Mouse (Mus musculus): ENCODE measurements around the gene Egfl7. TPM values are rescaled to one million over a fixed set of nuclear protein-coding genes. Genes with fewer than 3 reads are reported as not detected.

Gene Egfl7
- polyA plus RNA-seq, 1 experiment = 2,032 TPM

DNA sequence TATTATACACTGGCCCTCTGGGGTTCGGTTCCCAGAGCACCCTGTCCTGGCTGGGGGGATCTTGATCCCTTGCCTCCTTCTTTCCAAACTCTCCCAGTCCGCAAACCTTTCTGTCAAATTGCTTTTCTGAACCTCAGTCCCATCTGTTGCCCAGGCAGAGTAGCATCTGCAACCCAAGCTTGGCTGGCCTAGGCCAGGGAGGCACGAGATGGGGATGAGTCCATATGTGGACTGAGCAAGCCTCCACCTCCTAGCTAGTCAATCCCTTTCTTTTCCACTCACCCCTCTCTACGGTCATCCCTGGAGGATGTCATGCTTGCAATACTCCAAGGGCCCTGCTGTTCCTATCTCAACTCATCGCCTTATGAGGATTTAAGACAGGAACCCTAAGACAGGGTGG lies 22.8 kb downstream of the Egfl7 start:
- peaks cover 15% of the 10 kb centered on the region for H3K4me1 ChIP-seq (ENCODE audit: control insufficient read depth, insufficient read depth, low read length)
- no peak for DNase-seq
- TF ChIP-seq CTCF (IDR thresholded peaks at IDR 0.05; ENCODE audit: insufficient read depth, low read length) (no peak), POLR2A (IDR thresholded peaks at IDR 0.05; ENCODE audit: borderline replicate concordance, extremely low read depth, low read depth, low read length) (no peak)
- no peak overlapping the region for H3K4me3 ChIP-seq (replicated peaks; ENCODE audit: extremely low read depth, low read depth, low read length)
- 77% methylated on average over 5 of the region's 5 CpGs for WGBS

DNA sequence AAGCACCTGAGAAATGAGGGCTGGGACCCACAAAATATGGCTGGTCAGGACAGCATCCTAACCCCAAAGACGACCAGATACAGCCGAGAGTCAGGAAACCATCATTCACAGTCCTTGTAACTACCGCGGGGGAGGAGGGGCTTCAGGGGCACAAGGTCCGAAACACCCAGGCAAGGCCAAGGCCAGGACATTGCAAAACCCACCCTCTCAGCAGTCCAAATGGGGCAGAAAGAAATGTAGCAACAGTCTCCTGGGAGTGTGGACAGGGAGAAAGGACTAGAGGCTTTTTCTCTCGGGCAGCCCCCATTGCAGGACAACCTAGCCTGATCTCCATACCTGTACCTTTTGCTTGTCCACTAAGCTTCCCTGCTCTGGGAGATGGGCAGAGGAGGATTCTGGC lies 23.3 kb downstream of the Egfl7 start:
- no peak for DNase-seq
- TF ChIP-seq POLR2A (IDR thresholded peaks at IDR 0.05; ENCODE audit: borderline replicate concordance, extremely low read depth, low read depth, low read length) (no peak), CTCF (IDR thresholded peaks at IDR 0.05; ENCODE audit: insufficient read depth, low read length) (no peak)
- H3K4me3 ChIP-seq (replicated peaks; ENCODE audit: extremely low read depth, low read depth, low read length) = peak overlapping the region; percentile 89
- peaks cover 15% of the 10 kb centered on the region for H3K4me1 ChIP-seq (ENCODE audit: control insufficient read depth, insufficient read depth, low read length)
- WGBS = 6% methylated on average over 6 of the region's 6 CpGs

DNA sequence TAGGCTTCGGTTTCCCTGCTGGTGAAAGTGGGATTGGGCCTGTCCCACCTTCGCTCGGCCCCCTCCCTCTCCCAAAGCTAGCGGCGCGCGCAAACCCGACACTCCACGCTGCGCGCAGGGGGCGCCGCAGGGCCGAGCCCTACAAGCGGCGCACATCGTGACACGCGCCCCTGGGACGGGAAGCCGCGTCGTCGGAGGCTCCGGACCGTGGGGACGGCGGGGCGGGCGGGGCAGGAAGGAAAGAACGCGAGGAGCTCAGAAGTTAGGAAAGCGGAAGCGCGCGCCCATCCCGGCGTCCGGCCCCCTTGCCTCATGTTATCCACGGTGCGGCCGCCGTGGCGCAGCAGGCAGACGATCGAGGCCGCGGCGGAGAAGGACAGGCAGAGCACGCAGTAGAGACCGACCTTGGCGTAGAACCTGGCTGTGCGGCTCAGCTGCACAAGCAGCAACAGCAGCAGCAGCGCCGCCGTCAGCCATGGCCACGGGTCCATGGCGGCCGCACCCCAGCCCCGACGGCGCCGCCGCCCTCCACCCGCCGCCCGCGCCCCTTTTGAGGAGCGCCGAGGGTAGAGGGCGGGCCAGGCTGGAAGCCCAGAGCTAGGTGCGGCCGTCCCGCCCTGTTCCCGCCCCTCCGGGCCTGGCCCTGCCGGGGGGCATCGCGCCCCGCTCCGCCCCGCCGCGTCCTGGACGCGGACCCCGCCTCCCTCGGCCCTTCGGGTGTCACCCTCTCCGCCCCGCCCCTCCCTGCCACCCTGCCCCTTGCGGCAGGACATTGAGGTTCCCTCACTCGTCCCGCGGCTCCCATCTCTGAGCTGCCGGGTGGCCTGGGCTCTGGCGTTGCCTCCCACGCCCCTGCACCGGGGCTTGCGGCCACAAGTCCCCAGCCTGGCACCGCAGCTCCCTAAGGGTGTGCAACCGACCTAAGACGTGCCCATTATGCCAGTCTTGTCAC lies 24.2 kb downstream of the Egfl7 start, which contains the start of gene Agpat2:
Gene Agpat2 (minus strand): TSS at position 698 of the 952 bp plus-strand sequence.
- no peak; the same call in 1 of the 2 replicates for TF ChIP-seq POLR2A (IDR thresholded peaks at IDR 0.05; ENCODE audit: borderline replicate concordance, extremely low read depth, low read depth, low read length)
- TF ChIP-seq CTCF (IDR thresholded peaks at IDR 0.05; ENCODE audit: insufficient read depth, low read length) = 0 out of 2 replicates have a peak, but pooled peaks have one; percentile 8
- peaks cover 15% of the 10 kb centered on the region for H3K4me1 ChIP-seq (ENCODE audit: control insufficient read depth, insufficient read depth, low read length)
- WGBS = 1% methylated on average over 103 of the region's 103 CpGs
- peak within 1 kb of the TSS; percentile 89 for H3K4me3 ChIP-seq (replicated peaks; ENCODE audit: extremely low read depth, low read depth, low read length)
- DNase-seq = peak; percentile 82

DNA sequence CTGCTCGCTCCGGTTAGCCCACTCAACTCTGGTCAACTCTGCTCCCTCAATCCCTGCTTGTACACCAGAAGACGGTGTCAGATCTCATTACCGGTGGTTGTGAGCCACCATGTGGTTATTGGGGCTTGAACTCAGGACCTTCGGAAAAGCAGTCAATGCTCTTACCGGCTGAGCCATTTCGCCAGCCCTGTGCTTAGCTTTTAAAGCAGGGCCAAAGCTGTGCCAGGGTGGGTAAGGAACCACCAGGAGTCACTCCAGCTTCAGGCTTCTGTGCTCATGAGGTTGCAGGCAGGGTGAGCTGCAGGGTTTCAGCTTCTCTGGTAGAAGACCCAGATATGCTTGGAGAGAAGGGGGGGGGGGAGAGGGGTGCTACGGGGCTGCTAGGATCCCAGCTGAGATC lies 25.5 kb downstream of the Egfl7 start:
- TF ChIP-seq CTCF (IDR thresholded peaks at IDR 0.05; ENCODE audit: insufficient read depth, low read length) (0 out of 2 replicates have a peak, but pooled peaks have one; percentile 14), POLR2A (IDR thresholded peaks at IDR 0.05; ENCODE audit: borderline replicate concordance, extremely low read depth, low read depth, low read length) (no peak)
- Histone ChIP-seq H3K4me3 (replicated peaks; ENCODE audit: extremely low read depth, low read depth, low read length) (no peak overlapping the region), H3K4me1 (ENCODE audit: control insufficient read depth, insufficient read depth, low read length) (peaks cover 15% of the 10 kb centered on the region)
- 82% methylated on average over 8 of the region's 8 CpGs for WGBS
- DNase-seq = no peak

DNA sequence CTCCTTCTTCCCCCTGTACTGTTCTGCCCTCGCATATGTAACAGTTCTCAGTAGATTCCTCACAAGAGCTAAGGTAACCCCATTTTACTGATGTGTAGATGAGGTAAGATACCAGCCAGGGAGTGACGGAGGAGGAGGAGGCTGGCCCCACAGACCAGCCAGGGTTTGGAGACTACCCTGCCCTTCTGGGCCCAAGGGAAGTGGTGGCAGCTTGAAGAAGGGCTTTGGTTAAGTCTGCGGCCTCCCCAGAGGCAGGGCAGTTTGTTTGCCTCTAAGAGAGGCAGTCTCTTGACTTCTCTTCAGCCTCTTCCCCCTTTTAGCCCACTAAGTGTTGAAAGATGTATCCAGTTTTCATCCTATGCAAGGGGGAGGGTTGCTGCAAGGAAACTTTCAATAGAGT lies 26.8 kb downstream of the Egfl7 start:
- Histone ChIP-seq H3K4me1 (ENCODE audit: control insufficient read depth, insufficient read depth, low read length) (peaks cover 15% of the 10 kb centered on the region), H3K4me3 (replicated peaks; ENCODE audit: extremely low read depth, low read depth, low read length) (no peak overlapping the region)
- TF ChIP-seq CTCF (IDR thresholded peaks at IDR 0.05; ENCODE audit: insufficient read depth, low read length) (no peak), POLR2A (IDR thresholded peaks at IDR 0.05; ENCODE audit: borderline replicate concordance, extremely low read depth, low read depth, low read length) (no peak)
- WGBS = 55% methylated on average over 3 of the region's 3 CpGs
- DNase-seq = no peak

DNA sequence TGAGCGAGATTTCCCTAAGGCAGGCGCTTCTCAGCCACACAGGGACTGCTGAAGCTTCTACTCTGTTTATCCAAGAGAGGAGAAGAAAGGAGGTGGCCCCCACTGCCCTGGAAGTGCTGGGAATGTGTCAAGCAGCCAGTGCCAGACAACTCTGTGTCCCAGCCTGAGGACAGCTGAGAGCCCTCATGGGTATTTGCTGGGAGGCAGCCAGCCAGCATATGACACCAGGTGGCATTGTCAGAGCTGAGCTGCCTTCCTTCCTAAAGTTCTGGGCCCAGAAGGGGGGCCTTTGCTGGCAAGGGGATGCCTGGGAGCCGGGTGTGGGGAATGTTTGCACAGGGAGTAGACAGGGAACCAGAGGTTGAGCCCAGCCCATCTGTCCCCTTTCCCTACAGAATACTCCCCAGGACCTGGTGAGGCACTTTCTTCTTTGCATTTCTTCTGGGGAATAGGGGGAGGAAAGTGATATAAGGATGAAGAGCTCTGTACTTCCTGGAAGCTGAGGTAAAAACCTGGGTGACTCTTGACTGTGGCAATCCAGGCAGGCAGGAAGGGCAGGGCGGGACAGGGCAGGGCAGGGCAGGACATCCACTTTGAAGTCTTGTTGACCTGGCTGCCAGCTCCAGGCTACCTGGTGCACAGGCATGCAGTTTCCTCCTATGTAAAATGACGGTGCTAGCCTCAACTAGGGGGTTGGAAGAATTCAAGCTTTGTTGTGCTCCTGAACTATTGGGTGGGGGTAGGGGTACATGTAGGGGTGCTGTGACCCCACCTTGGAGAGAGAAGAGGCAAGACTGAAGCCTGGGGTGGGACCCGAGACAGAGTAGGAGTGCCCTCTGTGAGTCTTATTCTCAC lies 27.5 kb downstream of the Egfl7 start:
- TF ChIP-seq POLR2A (IDR thresholded peaks at IDR 0.05; ENCODE audit: borderline replicate concordance, extremely low read depth, low read depth, low read length) (no peak), CTCF (IDR thresholded peaks at IDR 0.05; ENCODE audit: insufficient read depth, low read length) (no peak)
- 35% methylated on average over 6 of the region's 6 CpGs for WGBS
- H3K4me3 ChIP-seq (replicated peaks; ENCODE audit: extremely low read depth, low read depth, low read length) = no peak overlapping the region
- H3K4me1 ChIP-seq (ENCODE audit: control insufficient read depth, insufficient read depth, low read length) = peaks cover 15% of the 10 kb centered on the region
- DNase-seq = no peak

DNA sequence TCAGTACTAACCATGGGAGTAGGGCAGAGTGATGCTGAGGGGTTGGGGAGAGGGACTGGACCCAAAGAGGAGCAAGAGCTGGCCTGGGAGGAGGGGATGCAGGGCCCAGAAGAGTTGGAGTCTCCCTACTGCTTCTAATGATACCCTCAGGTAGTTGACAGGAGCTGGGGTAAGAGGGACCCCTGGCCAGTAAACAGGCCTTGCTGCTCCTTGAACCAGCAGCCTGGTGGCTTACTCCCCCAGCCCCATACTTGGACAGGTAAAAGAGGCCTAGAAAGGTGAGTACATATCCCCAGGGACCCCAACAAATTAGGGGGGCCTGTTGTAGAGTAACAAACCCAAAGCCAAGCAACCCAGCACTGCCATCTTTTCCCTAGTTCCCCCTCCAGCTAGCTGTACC lies 29.0 kb downstream of the Egfl7 start:
- DNase-seq = no peak
- Histone ChIP-seq H3K4me3 (replicated peaks; ENCODE audit: extremely low read depth, low read depth, low read length) (no peak overlapping the region), H3K4me1 (ENCODE audit: control insufficient read depth, insufficient read depth, low read length) (peaks cover 13% of the 10 kb centered on the region)
- TF ChIP-seq CTCF (IDR thresholded peaks at IDR 0.05; ENCODE audit: insufficient read depth, low read length) (no peak), POLR2A (IDR thresholded peaks at IDR 0.05; ENCODE audit: borderline replicate concordance, extremely low read depth, low read depth, low read length) (no peak)

DNA sequence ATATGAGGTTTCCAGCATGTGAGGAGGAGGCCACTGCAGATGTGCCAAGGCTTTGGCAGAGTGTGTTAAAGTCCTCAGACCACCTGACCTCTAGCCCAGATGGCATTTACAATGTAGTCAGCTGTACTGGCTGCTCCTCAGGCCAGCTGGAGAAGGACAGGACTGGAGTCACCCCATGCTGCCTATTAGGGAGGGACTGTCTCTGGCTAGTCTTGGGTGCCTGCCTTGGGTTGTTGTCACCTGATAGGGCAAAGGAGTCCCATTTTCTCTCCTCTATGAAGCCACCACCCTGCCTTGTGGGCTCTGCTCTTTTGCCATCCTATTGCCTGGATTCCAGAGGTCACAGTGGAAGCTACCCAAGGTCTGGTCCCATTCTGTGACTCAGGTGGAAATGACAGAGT lies 29.4 kb downstream of the Egfl7 start:
- Histone ChIP-seq H3K4me1 (ENCODE audit: control insufficient read depth, insufficient read depth, low read length) (peaks cover 13% of the 10 kb centered on the region), H3K4me3 (replicated peaks; ENCODE audit: extremely low read depth, low read depth, low read length) (no peak overlapping the region)
- DNase-seq = no peak
- no peak for TF ChIP-seq CTCF (IDR thresholded peaks at IDR 0.05; ENCODE audit: insufficient read depth, low read length)
- TF ChIP-seq POLR2A (IDR thresholded peaks at IDR 0.05; ENCODE audit: borderline replicate concordance, extremely low read depth, low read depth, low read length) = no peak

DNA sequence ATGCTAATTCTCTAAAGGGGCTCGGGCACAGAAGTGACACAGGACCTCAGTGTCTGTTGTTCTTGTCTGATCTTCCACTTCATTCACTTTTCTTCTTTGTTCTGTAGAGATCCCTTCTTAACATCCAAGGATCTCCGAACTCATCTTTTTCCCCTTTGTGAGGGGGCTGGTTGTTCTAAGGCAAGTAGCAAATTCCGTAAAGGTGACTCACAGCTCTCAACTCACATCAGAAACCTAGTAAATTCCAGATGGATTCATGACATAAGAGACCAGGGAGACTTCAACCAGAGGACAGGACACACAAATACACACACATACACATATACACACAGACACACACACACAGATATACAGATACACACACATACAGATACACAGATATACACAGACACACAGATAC lies 30.7 kb downstream of the Egfl7 start:
- H3K4me1 ChIP-seq (ENCODE audit: control insufficient read depth, insufficient read depth, low read length) = peaks cover 8% of the 10 kb centered on the region
- 68% methylated on average over 3 of the region's 3 CpGs for WGBS
- no peak overlapping the region for H3K4me3 ChIP-seq (replicated peaks; ENCODE audit: extremely low read depth, low read depth, low read length)
- no peak for TF ChIP-seq POLR2A (IDR thresholded peaks at IDR 0.05; ENCODE audit: borderline replicate concordance, extremely low read depth, low read depth, low read length)
- TF ChIP-seq CTCF (IDR thresholded peaks at IDR 0.05; ENCODE audit: insufficient read depth, low read length) = no peak
- no peak for DNase-seq

Data from lung, adult 2 months (tissue).